Comparison of ENCODE assay signal across 10 mouse cellular contexts in the genomic region with DNA sequence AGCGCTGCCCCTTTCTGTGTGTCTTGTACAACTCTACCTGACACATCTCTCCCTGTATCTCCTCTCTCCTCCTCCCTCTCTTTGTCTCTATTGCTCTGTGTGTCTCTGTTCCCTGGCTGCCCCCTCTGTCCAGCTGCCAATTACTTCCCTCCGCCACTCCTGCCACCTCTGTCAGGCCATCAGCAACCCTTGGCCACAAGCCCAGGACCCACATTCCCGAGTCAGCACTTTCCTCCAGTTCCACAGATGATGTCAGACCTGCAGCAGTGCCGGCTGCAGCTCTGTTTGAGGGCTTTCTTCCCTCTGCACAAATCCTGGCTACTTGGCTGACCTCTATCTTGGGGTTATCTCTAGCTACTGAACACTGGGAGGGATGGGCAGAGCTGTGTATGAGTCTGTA. TPM values are rescaled to one million over a fixed set of nuclear protein-coding genes. Genes with fewer than 3 reads are reported as not detected.
DNase-seq lines count a peak whose midpoint lies in the region; ATAC-seq lines count a peak whose summit lies in the region.
"Had no signal": no experiment of that assay in that cellular context is flagged by ENCODE, and none has a peak within 500 bp of the region (broad histone marks: within the 10 kb centered on the region; RNA-seq: fewer than 3 reads in every experiment).

No protein-coding gene starts in this region.

- intact Hi-C loops in heart, postnatal 14 days (cut with DNase I) = loop anchor here (10.0 kb wide), 1 partner anchor 177 kb away; the partner anchor contains the start of gene Nr1h2

- ATAC-seq in hindbrain, embryonic 16.5 days = no peak
- no peak for ATAC-seq in hindbrain, embryonic 12.5 days (ENCODE audit: low FRiP score)

- WGBS in hindbrain, embryonic 16.5 days = 42% methylated on average over 4 of the region's 4 CpGs
- WGBS in hindbrain, embryonic 12.5 days = 52% methylated on average over 4 of the region's 4 CpGs

- 0 out of 2 replicates have a peak overlapping the region, but pooled peaks have one; percentile 12 for H3K27ac ChIP-seq in hindbrain, embryonic 16.5 days (ENCODE audit: low read depth, low read length)
- no peak overlapping the region for H3K27ac ChIP-seq in hindbrain, embryonic 12.5 days
- H3K27ac ChIP-seq: embryonic facial prominence, embryonic 12.5 days; layer of hippocampus, adult 2 months had no signal

- H3K27me3 ChIP-seq in hindbrain, embryonic 16.5 days (replicated peaks; ENCODE audit: control insufficient read depth, insufficient read depth, low read length) = no peaks in the 10 kb centered on the region
- peaks cover 6% of the 10 kb centered on the region; the same call in 1 of the 2 replicates for H3K27me3 ChIP-seq in hindbrain, embryonic 12.5 days

- H3K4me2 ChIP-seq in hindbrain, embryonic 16.5 days (ENCODE audit: low read length) = no peak overlapping the region
- no peak overlapping the region for H3K4me2 ChIP-seq in hindbrain, embryonic 12.5 days (replicated peaks)
- H3K4me2 ChIP-seq: embryonic facial prominence, embryonic 12.5 days had no signal

- no peaks in the 10 kb centered on the region for H3K36me3 ChIP-seq in hindbrain, embryonic 16.5 days (ENCODE audit: control insufficient read depth, insufficient read depth, low read length)
- no peaks in the 10 kb centered on the region for H3K36me3 ChIP-seq in hindbrain, embryonic 12.5 days
- H3K36me3 ChIP-seq: embryonic facial prominence, embryonic 12.5 days had no signal

- DNase-seq in right cerebral cortex, postnatal 4 days = peak; percentile 49
- DNase-seq in right cerebral cortex, postnatal 36 days (ENCODE audit: low spot score in 2 of 2) = no peak
- peak; percentile 62 to 67 for DNase-seq in heart, postnatal 14 days
- DNase-seq in ovary, postnatal 10 days (ENCODE audit: low spot score) = no peak
- no peak for DNase-seq in cerebellum, adult 18-20 months
- DNase-seq: liver had no signal

- H3K9ac ChIP-seq in hindbrain, embryonic 16.5 days (ENCODE audit: low read depth, low read length) = no peak overlapping the region
- H3K9ac ChIP-seq in hindbrain, embryonic 12.5 days = no peak overlapping the region
- H3K9ac ChIP-seq: embryonic facial prominence, embryonic 12.5 days had no signal

- no peaks in the 10 kb centered on the region for H3K9me3 ChIP-seq in hindbrain, embryonic 16.5 days (ENCODE audit: control insufficient read depth, low read length)
- no peaks in the 10 kb centered on the region for H3K9me3 ChIP-seq in hindbrain, embryonic 12.5 days (replicated peaks)
- H3K9me3 ChIP-seq: embryonic facial prominence, embryonic 12.5 days had no signal

- no peak overlapping the region for H3K4me3 ChIP-seq in hindbrain, embryonic 16.5 days (ENCODE audit: low read length)
- no peak overlapping the region for H3K4me3 ChIP-seq in hindbrain, embryonic 12.5 days
- H3K4me3 ChIP-seq: embryonic facial prominence, embryonic 12.5 days; layer of hippocampus, adult 2 months had no signal

- H3K4me1 ChIP-seq in hindbrain, embryonic 16.5 days (ENCODE audit: control insufficient read depth, insufficient read depth, low read depth, low read length) = peaks cover 12% of the 10 kb centered on the region
- peaks cover 14% of the 10 kb centered on the region for H3K4me1 ChIP-seq in hindbrain, embryonic 12.5 days

RNA-seq across cellular contexts. Expression of gene Syt3, which starts 5.6 kb away (rescaled TPM):
- 74.8 and 75.6 TPM in 2 replicates for polyA plus RNA-seq in hindbrain, embryonic 16.5 days (2015; fragmentation: Nextera tagmentation; extraction: Ambion mirVana)
- 6.8 and 7.5 TPM in 2 replicates for polyA plus RNA-seq in hindbrain, embryonic 12.5 days (2016; fragmentation: Nextera tagmentation; extraction: Ambion mirVana)
- 1 to 10 TPM; 1.5 to 2.2 TPM for total RNA-seq in heart, postnatal 14 days (2021)

RNA-seq across cellular contexts. Expression of gene 1700008O03Rik, which starts 7.3 kb away (rescaled TPM):
- polyA plus RNA-seq in hindbrain, embryonic 16.5 days (2015; fragmentation: Nextera tagmentation; extraction: Ambion mirVana) = 3.6 and 3.8 TPM in 2 replicates
- 1.1 and 1.9 TPM in 2 replicates for polyA plus RNA-seq in hindbrain, embryonic 12.5 days (2016; fragmentation: Nextera tagmentation; extraction: Ambion mirVana)
- under 1 TPM in 1 of 2 experiments, not detected in 1; 0.24 TPM for total RNA-seq in heart, postnatal 14 days (2021)

RNA-seq across cellular contexts. Expression of gene Lrrc4b, which starts 50.5 kb away (rescaled TPM):
- 12.4 and 12.6 TPM in 2 replicates for polyA plus RNA-seq in hindbrain, embryonic 16.5 days (2015; fragmentation: Nextera tagmentation; extraction: Ambion mirVana)
- 12.6 and 12.7 TPM in 2 replicates for polyA plus RNA-seq in hindbrain, embryonic 12.5 days (2016; fragmentation: Nextera tagmentation; extraction: Ambion mirVana)
- 10 to 100 TPM; 18.7 to 19.7 TPM for total RNA-seq in heart, postnatal 14 days (2021)

Comparison
In these comparisons a context has a peak if more than half of its experiments do, and no peak if none do; other contexts are left out.
1. DNase-seq: peak in right cerebral cortex, postnatal 4 days (single experiment) and heart, postnatal 14 days (2 of 2); none in right cerebral cortex, postnatal 36 days (0 of 2), ovary, postnatal 10 days (single experiment) and cerebellum, adult 18-20 months (0 of 2).